23 mouse cellular contexts compared by ENCODE assay signal in the genomic region with DNA sequence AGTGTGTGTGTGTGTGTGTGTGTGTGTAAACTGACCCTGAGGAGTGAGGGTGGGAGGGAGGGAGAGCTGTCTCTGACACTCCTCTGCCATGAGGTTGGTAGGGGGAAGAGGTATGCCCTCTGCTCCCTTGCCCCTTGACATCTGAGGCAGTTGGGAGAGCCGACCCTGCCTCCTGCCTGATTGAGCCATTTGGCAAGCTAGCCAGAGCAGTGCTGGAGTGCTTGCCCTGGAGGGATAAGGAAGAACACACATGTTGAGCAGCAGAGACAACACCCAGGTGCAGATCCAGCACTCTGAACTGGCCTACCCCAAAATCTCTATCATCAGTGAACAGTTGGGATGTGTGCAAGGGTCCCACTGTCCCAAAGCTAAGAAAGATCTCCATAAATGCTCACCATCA.
"Had no signal": no experiment of that assay in that cellular context is flagged by ENCODE, and none has a peak within 500 bp of the region (broad histone marks: within the 10 kb centered on the region; RNA-seq: fewer than 3 reads in every experiment).

No protein-coding gene starts in this region.

- H3K27ac ChIP-seq: heart, embryonic 13.5 days; heart, embryonic 15.5 days; hindbrain, embryonic 13.5 days; hindbrain, embryonic 15.5 days; kidney, embryonic 15.5 days; kidney, postnatal 0 days; limb, embryonic 13.5 days; liver, embryonic 14.5 days had no signal

- H3K36me3 ChIP-seq: heart, embryonic 13.5 days; heart, embryonic 15.5 days; hindbrain, embryonic 13.5 days; hindbrain, embryonic 15.5 days; kidney, embryonic 15.5 days; limb, embryonic 13.5 days; limb, embryonic 15.5 days had no signal

- H3K9ac ChIP-seq: heart, embryonic 13.5 days; heart, embryonic 15.5 days; hindbrain, embryonic 13.5 days; hindbrain, embryonic 15.5 days; kidney, embryonic 15.5 days; limb, embryonic 13.5 days; limb, embryonic 15.5 days; liver, embryonic 14.5 days had no signal

- H3K9me3 ChIP-seq: heart, embryonic 13.5 days; heart, embryonic 15.5 days; hindbrain, embryonic 13.5 days; hindbrain, embryonic 15.5 days; kidney, embryonic 15.5 days; limb, embryonic 13.5 days; limb, embryonic 15.5 days had no signal

- H3K27me3 ChIP-seq: heart, embryonic 13.5 days; heart, embryonic 15.5 days; hindbrain, embryonic 13.5 days; hindbrain, embryonic 15.5 days; kidney, embryonic 15.5 days; limb, embryonic 13.5 days; limb, embryonic 15.5 days had no signal

- ATAC-seq: intestine, embryonic 16.5 days had no signal

- DNase-seq: gastrocnemius, postnatal 14 days; gastrocnemius, postnatal 36 days; heart, adult 18-20 months; heart, postnatal 14 days; heart, postnatal 36 days; kidney, adult 11 months; kidney, adult 2 months; kidney, adult 9 months; kidney, postnatal 14 days; kidney, postnatal 36 days; layer of hippocampus, postnatal 36 days; left cerebral cortex, postnatal 4 days had no signal

- H3K4me3 ChIP-seq: heart, embryonic 13.5 days; heart, embryonic 15.5 days; hindbrain, embryonic 13.5 days; hindbrain, embryonic 15.5 days; kidney, embryonic 15.5 days; limb, embryonic 13.5 days; limb, embryonic 15.5 days had no signal

- H3K4me2 ChIP-seq: heart, embryonic 11.5 days; heart, embryonic 13.5 days; heart, embryonic 15.5 days; hindbrain, embryonic 13.5 days; hindbrain, embryonic 15.5 days; kidney, embryonic 15.5 days; limb, embryonic 13.5 days; limb, embryonic 15.5 days had no signal

- H3K4me1 ChIP-seq: heart, embryonic 13.5 days; heart, embryonic 15.5 days; hindbrain, embryonic 15.5 days; kidney, embryonic 15.5 days had no signal
